Mouse (Mus musculus) Patski (cell line): ENCODE measurements around the gene Kctd8. TPM values are rescaled to one million over a fixed set of nuclear protein-coding genes. Genes with fewer than 3 reads are reported as not detected.

ENCODE experiments used
- ATAC-seq: fragments of 100-300 bp; one replicate; pipeline ENCODE4 v1.8.0; 2021
- CTCF ChIA-PET: fragments of 350-600 bp; sonication (Branson Sonifier 250); formaldehyde crosslinking; loops from one replicate; lab custom pipeline; 2022; ENCODE audit warnings: inconsistent platforms; lab: Charles Lee
- POLR2A ChIA-PET: fragments of 350-600 bp; sonication (Branson Sonifier 250); formaldehyde crosslinking; loops from one replicate; lab custom pipeline; 2022; ENCODE audit warnings: antibody characterized with exemption, inconsistent platforms; lab: Charles Lee
- DNase-seq: peaks from one replicate; pipeline ENCODE4 v3.0.0-alpha.2; 2011; ENCODE audit warnings: low read depth, low spot score
- H3K27me3 ChIP-seq: fragments of 371-371 bp; one replicate; pipeline ENCODE4 v1.5.1; 2021
- CTCF ChIP-seq: fragments of 100-300 bp; IDR thresholded peaks from one replicate; pipeline ENCODE4 v1.5.1; 2021
- in situ Hi-C: fragments of 300-500 bp; cut with MboI; formaldehyde crosslinking; loops from 3 replicates; pipeline ENCODE4 v1.11.1; 2018; ENCODE audit warnings: low pct_unique_long_range_greater_than_20kb, mixed read lengths
- polyA plus RNA-seq: library from polyadenylated mRNA; unstranded; gene quantifications from one replicate; pipeline ENCODE4 v1.2.3, GENCODE M21; 2021

The Kctd8 gene
- not detected for polyA plus RNA-seq

GRCm38 (mm10) chr5:69340919-69341801 is at the start of gene Kctd8:
Kctd8 (minus strand) TSS chr5:69341679.
- CTCF ChIA-PET, result no interaction called here
- DNase-seq, result no peak
- POLR2A ChIA-PET, result no interaction called here
- ATAC-seq, result no peak
- in situ Hi-C loops, result no loop called here
- no peak for TF ChIP-seq CTCF
- peaks cover 27% of the 10 kb centered on the region for H3K27me3 ChIP-seq

- no peak for TF ChIP-seq CTCF
- H3K27me3 ChIP-seq, result no peaks in the 10 kb centered on the region
- ChIA-PET POLR2A (no interaction called here), CTCF (no interaction called here)
- in situ Hi-C loops, result no loop called here
- DNase-seq (no peak), ATAC-seq (no peak)
These were observed 37.6 kb upstream of the Kctd8 start for GRCm38 (mm10) chr5:69379072-69379471.

GRCm38 (mm10) chr5:69350596-69350995 is 9.1 kb upstream of the Kctd8 start:
- in situ Hi-C loops, result no loop called here
- ChIA-PET CTCF (no interaction called here), POLR2A (no interaction called here)
- H3K27me3 ChIP-seq, result peaks cover 8% of the 10 kb centered on the region
- no peak for TF ChIP-seq CTCF
- no peak for ATAC-seq
- no peak for DNase-seq

- DNase-seq (no peak), ATAC-seq (no peak)
- ChIA-PET POLR2A (no interaction called here), CTCF (no interaction called here)
- in situ Hi-C loops, result no loop called here
- peaks cover 27% of the 10 kb centered on the region for H3K27me3 ChIP-seq
- TF ChIP-seq CTCF, result no peak
These were observed 1.2 kb downstream of the Kctd8 start for GRCm38 (mm10) chr5:69340102-69340918.

GRCm38 (mm10) chr5:69339623-69339970 is 1.9 kb downstream of the Kctd8 start:
- H3K27me3 ChIP-seq, result peaks cover 27% of the 10 kb centered on the region
- ATAC-seq, result no peak
- in situ Hi-C loops, result no loop called here
- ChIA-PET CTCF (no interaction called here), POLR2A (no interaction called here)
- no peak for TF ChIP-seq CTCF
- DNase-seq, result no peak

GRCm38 (mm10) chr5:69338916-69339622 is 2.4 kb downstream of the Kctd8 start:
- TF ChIP-seq CTCF, result no peak
- ChIA-PET POLR2A (no interaction called here), CTCF (no interaction called here)
- no peak for DNase-seq
- no peak for ATAC-seq
- H3K27me3 ChIP-seq, result peaks cover 27% of the 10 kb centered on the region
- in situ Hi-C loops, result no loop called here

- CTCF ChIA-PET, result interaction anchor here (1.3 kb wide), 1 partner anchor 9 kb away, joined by 3 read pairs; no protein-coding TSS in a partner anchor
- ATAC-seq (no peak), DNase-seq (no peak)
- POLR2A ChIA-PET, result no interaction called here
- H3K27me3 ChIP-seq, result peaks cover 15% of the 10 kb centered on the region
- in situ Hi-C loops, result no loop called here
- TF ChIP-seq CTCF, result no peak
These were observed 13.9 kb downstream of the Kctd8 start for GRCm38 (mm10) chr5:69327561-69327960.

GRCm38 (mm10) chr5:69324566-69325230 is 16.8 kb downstream of the Kctd8 start:
- no peak for TF ChIP-seq CTCF
- POLR2A ChIA-PET, result no interaction called here
- no peak for ATAC-seq
- DNase-seq, result no peak
- H3K27me3 ChIP-seq, result peaks cover 9% of the 10 kb centered on the region
- in situ Hi-C loops, result no loop called here
- CTCF ChIA-PET, result no interaction called here

GRCm38 (mm10) chr5:69312611-69313010 is 28.9 kb downstream of the Kctd8 start:
- ATAC-seq, result no peak
- CTCF ChIA-PET, result no interaction called here
- H3K27me3 ChIP-seq, result peaks cover 5% of the 10 kb centered on the region
- POLR2A ChIA-PET, result no interaction called here
- DNase-seq, result no peak
- no peak for TF ChIP-seq CTCF
- in situ Hi-C loops, result no loop called here

GRCm38 (mm10) chr5:69301665-69302064 is 39.8 kb downstream of the Kctd8 start:
- no peak for DNase-seq
- no peak for ATAC-seq
- CTCF ChIA-PET, result no interaction called here
- no peak for TF ChIP-seq CTCF
- in situ Hi-C loops, result no loop called here
- no peaks in the 10 kb centered on the region for H3K27me3 ChIP-seq
- POLR2A ChIA-PET, result no interaction called here
